Mouse (Mus musculus) cerebellum, adult 11 months (tissue): ENCODE results near the gene Hoxb1.

Experiments
- DNase-seq: peaks from one replicate; pipeline ENCODE4 v3.0.0; 2022

Gene Hoxb1

DNA sequence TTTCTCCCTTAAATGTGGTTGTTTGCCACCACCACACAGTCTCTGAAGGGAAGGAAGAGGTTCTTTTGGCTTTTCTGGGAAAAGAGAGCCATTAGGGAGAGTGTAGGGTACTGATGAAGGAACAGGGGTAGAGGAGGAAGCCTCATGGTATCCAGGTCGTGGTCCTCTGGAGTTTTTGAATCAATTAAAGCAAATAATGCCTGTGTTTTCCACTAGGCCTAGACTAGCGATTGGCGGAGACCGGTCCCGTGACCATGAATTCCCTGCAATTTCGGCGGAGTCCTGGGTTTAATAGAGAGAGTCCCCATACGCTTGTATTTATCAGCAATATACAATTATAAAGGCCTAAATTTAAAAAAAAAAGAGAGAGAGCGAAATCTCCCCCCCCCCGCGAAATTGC is 14.2 kb upstream of the Hoxb1 start:
- DNase-seq = no peak

DNA sequence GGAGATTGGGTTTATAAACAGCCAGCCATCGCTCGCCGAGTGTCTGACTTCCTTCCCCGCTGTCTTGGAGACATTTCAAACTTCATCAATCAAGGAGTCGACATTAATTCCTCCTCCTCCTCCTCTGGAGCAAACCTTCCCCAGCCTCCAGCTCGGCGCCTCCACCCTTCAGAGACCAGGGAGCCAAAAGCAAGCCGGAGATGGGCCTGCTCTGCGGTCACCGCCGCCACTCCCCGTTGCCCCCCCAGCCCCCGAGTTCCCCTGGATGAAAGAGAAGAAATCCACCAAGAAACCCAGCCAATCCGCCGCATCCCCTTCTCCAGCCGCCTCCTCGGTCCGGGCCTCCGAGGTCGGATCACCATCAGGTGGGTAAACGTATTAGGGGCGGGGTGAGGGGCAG is 13.7 kb upstream of the Hoxb1 start:
- no peak for DNase-seq

DNA sequence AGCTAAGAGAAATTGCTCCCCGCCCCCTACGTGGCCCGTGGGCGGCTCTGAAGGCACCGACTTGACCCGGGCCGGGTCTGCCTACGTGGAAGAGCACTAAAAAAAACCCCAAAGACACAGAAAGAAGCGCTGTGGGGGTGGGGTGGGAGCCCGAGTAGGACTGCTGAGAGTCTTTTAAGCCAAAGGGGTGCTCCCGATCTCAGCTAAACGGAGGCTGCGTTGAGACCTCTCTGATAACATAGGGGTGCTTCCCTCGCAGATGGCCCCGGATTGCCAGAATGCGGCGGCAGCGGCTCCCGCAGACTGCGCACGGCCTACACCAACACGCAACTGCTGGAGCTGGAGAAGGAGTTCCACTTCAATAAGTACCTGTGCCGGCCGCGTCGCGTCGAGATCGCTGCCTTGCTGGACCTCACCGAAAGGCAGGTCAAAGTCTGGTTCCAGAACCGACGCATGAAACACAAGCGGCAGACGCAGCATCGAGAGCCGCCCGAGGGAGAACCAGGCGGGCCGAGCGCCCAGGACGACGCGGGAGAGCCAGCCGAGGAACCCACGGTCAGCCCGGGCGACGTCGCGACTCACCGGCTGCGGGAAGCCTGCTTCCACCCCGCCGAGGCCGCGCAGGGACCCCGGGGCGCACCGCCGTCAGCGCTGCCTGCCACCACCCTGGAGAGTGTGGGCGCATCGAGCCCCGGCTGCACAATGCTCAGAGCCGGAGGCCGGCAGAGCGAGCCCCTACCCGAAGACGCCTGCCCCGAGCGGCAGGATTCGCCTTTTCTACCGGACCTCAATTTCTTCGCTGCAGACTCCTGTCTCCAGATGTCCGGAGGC is 12.6 kb upstream of the Hoxb1 start:
- no peak for DNase-seq

DNA sequence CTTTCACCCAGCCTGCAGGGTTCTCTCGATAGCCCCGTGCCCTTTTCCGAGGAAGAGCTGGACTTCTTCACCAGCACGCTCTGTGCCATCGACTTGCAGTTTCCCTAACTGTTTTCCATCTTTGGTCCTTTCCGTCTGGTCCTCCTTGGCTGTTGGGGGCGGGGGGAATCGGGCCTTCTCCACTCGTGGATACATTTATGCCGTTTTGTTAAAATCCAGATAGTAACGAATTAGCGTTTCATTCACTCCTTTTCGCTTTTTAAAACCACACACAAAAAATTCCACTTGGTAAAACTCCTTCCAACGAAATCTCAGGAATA is 12.1 kb upstream of the Hoxb1 start:
- DNase-seq = no peak

DNA sequence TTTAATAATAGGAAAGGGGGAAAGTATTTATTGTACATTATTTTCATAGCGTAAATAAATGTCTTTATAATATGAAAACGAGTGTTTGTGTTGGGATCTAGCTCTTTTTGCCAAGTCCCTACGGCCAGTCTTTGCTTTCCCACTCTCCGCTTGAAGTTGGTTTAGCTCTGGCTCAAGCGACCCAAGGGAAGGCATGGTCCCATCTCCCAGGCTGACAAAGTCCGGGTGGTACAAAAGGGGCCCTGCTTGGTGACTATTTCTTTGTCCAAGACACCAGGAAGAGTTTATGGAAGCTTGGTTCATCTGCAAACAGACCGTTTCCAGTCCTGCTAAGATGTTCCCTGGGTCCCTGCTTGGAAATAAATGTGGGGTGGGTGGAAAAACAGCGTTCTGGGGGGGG is 11.6 kb upstream of the Hoxb1 start:
- DNase-seq = no peak

DNA sequence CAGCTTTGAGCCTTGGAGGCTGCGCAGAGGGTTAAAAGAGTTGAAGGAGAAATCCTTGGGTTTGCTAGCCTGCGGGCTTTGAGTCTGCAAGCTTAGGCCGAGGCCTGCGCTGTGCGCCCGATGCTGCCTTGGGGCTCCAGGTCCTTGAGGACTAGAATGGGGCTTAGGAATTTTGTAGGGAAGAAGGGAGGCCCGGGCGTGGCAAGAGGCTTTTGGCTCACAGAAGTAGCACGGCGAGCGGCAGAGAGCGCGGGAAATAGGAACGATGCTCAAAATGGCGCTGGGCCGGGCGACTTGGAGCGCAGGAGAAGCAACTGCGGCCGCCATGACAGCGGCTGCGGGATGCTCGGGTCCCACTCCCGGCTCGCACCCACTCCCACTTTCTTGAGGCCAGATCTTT is 11.2 kb upstream of the Hoxb1 start:
- no peak for DNase-seq

DNA sequence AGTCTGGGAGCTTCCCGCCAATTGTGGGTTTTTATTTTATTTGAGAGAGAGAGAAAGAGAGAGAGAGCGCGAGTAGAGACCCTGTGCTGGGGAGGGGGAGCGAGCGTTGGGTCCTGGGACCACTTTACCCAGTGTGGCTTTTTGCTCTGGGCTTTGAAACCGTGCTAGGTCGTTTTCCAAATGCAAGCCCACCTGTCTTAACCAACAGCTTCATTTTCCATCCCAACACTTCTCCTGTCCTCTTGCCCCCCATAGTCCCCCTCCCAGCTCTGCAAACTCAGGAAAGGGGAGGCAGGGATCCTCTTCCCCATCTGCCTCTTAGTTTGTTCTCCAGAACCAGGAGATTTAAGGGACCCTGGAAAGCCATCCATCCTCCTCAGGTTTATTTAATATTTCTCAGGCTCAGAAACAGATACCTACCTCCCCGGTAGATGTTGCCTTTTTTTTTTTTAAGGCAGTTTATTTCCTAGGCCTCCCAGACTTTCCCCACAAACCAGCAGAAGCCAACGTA is 10.7 kb upstream of the Hoxb1 start:
- DNase-seq = no peak

DNA sequence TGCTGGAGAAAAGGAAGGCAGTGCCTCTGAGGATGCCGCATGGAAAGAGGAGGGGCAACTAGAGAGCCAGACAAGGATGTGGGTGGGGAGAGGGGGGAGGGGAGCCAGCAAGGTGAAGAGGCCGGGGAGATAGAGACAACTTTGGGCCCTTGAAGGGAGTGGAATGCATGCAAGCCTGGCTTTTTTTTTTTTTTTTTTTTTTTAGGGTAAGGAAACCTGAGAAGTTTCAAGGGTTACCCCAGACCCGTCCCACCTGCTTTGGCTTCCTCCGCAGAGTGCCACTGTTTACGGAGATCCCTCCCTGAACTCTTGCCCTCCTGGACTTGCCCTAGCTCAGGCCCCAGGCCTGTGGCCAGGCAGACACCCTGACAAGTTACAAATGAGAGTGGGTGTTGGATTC is 1.7 kb upstream of the Hoxb1 start:
- no peak for DNase-seq

DNA sequence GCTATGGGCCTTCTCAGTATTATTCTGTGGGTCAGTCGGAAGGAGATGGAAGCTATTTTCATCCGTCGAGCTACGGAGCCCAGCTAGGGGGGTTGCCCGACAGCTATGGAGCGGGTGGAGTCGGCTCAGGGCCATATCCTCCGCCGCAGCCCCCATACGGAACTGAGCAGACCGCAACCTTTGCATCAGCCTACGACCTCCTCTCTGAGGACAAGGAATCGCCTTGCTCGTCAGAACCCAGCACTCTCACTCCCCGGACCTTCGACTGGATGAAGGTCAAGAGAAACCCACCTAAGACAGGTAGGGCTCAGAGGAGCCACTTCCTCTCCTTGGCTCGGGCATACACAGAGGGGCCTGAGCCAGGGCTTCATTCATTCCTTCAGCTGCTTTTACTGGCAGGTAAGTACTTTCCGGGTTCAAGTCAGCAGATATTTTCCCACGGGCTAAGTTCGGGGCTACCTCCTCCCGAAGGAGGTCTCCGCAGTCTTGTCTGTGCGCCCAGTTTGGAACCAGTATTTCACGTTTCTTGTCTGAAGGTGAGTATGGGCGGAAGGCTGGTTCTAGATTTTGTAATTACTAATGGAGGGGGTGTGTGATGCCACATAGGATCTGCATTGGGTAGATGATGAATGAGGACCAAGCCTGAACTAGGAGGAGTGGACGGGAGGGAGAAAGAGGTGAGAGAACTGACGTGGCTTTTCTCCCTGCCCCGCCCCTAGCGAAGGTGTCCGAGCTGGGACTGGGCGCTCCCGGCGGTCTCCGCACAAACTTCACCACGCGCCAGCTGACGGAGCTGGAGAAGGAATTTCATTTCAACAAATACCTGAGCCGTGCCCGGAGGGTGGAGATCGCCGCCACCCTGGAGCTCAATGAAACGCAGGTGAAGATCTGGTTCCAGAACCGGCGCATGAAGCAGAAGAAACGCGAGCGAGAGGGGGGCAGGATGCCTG is 815 bp downstream of the Hoxb1 start:
- no peak for DNase-seq

DNA sequence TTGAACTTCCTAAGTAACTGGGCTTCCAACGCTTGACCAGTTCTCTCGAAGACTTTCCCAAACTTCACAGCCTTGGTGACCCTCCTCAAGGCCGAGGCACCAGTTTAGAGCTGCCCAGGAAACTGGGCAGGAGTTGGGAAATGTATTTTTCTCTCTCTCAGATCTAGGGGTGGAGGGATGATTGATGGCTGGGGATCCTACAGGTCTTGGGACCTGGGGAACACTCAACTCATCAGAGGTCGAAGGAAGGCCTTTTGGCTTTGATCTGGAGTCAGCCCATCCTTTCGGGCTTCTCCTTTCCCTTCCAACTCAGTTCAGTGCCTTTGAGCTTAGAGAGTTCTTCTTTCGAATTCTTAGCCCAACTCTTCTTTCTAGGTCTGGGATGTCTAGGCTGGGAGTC is 1.6 kb downstream of the Hoxb1 start:
- DNase-seq = no peak

DNA sequence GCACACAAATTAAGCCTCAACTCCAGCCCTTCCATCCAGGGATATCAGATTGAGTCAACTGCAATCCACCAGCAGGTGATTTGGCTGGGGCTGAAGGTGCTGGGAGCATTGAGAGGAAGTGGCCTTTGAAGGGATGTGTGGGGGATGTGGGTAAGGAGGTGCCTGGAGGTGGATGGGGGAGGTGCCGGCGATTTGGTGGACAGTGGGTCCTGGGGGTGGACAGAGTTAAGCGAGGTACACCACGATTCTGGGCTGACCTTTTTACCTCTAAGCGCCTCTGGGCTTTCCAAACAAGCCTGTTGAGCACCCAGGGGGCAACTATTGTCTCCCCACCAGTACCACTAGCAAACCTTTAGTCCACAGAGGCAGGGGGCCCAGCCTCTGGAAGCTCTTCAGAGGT is 3.1 kb downstream of the Hoxb1 start:
- DNase-seq = no peak

DNA sequence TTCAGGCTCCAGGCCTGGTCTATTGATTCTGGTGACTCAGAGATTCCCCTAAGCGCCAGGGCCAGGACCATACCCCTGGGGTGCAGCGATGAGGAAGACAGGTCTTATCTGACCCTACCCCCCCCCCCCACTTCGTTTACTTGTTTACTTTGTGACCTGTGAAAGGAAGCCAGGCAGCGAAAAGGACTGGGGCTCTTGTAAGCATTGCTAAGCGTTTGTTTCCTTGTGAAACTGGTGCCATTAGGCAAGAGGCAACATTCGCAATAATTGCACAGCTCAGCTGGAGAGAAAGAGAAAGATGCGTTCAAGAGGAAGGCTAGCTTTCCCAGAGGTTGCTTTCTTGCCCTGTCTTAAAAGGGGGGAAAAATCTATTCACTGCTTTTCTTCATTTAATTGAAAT is 3.6 kb downstream of the Hoxb1 start:
- DNase-seq = no peak

DNA sequence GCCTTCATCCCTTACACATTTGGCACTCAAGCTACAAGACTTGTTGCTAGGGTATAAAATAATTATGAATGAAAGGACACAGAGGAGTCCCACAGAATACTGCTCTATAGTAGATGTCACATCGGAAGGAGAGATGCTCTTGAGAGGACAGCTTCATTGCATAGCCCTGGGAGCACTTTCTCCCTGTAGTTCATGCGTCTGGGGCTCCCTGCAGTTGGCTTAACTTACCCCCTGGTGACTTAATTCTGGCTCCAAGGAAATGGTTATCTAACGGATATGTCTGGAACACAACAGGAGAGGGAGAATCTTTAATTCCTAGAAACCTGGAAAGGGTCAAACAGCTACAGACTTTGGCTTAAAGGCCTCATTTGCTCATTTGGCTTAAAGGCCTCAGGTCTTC is 6.2 kb downstream of the Hoxb1 start:
- no peak for DNase-seq

DNA sequence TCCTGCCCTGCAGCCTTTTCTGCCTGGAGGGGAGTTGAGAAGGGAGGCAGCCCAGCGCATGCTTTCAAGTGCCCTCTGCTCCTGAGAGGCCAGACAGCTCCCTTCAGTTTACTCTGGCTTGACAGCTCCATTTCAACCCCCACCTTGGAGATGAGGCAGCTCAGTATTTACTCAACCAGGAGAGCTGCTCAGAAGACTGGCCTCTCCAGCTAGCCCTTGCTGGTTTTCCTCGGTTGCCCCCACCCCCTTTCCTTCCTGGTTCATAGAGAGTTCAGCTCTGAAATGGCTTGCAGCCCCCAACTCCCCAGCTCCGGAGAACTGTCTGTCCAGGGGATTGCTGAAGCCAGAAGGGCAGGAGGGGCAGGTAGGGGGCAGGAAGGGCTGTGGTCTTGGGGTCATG is 7.0 kb downstream of the Hoxb1 start:
- DNase-seq = no peak

DNA sequence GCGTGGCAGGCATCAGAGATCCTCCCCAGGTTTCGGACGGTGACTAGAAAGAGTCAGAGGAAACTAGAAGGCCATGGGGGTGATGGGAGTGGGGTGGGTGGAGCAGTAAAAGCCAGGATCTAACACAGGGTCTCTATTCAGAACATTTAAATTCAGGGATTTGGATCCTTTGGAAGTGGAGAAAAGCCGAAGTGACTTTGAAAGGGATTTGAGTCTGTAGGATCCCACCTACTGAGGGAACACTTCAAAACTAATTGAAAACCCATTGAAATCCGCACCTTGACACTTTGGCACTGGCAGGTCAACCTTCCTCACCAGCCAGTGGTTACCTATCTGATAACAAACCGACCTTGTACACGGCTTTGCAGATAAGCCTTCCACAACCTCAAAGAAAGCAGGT is 9.3 kb downstream of the Hoxb1 start:
- no peak for DNase-seq

DNA sequence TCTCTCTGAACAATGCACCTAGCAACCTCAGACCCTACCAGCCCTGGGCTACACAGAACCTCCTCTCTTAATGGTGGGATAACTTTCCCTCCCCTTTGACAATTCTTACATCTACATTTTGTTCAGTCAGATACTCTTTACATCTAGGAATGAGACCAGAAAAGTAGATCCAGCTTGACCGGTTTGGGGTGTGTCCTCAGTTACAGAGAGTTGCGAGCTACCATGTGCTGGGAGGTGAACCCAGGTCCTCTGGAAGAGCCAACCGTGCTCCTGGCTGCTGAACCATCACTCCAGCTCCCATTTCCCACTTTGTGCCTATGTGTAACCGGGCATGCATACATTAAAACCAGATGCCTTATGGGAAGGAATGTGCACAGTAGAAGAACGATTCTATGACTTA is 17.8 kb downstream of the Hoxb1 start:
- no peak for DNase-seq

DNA sequence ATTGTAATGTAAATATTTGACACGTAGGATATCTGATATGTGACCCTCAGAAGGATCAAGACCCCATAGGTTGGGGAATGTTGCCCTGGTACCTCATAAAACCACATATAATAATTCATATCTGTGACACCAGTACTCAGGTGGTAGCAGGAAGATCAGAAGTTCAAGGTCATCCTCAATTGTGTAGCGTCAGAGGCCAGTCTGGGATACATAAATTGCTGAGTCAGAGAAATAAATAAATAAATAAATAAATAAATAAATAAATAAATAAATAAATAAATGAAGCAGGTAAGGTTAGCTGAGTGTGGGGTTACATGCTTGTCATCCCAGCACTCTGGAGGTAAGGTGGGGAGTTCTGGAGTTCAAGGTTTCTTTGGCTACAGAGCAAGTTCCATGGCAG is 22.1 kb downstream of the Hoxb1 start:
- no peak for DNase-seq

DNA sequence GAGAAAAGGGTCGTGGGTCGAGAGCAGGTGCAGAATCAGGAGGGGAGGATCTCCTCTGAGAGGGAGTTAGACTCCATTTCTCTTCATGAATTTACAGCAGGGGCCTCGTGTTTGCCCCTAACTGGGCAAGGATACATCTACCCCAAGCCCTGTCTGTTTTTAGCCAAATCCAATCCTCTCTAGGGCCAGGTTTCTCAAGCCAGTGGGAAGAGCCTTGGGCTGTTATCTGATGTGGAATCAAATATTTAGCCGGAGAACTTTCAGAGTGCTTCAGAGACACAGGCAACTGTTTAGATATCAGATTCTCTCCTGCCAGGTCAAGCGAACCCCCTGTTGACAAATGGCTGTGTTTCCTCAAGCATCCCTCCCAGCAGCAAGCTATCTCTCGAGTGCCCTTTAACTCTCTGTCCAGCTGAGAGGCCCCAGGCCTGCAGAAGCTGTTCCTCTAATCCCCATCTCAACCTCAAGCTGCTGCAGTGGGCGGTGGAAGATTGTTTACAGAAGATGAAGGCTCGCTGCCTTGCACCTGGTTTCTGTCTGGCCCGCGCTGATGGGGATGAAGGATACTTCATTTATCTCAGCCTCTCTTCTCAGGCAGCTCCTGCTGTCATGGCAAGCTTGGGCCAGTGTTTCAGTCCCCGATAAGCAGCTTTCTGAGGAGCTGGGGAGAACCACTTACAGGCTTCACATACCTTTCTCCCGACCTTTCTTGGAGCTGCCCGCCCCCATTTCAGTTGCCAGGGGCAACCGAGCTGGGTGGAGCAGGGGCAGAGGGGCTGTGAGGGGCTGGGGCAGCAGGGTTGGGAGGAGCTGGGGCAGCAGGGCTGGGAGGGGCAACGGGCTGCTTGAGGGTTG is 31.4 kb downstream of the Hoxb1 start:
- no peak for DNase-seq

DNA sequence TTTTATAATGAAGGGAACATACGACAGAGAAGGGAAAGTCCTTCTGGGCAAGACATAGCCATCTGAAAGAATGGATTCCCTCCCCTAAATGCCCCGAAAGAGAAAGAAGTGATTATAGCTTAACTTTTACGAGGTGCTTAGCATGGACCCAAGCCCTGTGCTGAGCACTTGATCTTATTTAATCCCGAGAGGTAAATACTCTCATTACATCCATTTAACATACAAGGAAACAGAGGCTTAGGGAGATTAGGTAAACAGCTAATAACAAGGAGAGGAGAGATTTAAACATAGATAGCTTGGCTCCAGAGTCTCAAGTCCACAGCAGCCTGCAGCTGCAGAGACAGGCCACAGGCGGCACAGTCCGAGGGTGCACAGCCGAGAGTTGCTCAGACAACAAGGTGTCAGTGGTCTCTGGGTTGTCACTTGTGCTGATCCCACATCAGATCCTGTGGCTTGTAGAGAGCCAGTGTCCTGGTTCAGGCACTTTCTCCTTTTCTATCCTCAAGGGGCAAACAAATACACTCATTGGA is 32.3 kb downstream of the Hoxb1 start:
- no peak for DNase-seq

DNA sequence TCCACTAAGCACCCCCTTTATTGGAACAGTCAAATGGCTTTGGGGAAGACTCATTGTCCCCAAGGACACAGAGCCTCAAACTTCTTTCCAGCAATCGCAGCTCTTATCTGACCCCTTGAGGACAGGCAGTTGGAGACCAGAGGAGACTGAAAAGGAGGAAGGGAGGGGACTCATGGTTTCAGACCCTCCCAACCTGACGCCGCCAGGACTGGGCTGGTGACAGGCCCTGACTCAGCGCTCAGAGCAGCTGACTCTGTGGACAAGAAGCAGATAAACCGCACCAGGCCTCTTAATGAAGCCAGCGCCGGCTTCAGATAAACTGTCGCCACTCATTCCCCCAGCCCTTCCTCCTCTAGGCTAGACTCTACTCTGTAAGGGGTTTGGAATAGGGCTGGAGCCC is 34.4 kb downstream of the Hoxb1 start:
- DNase-seq = no peak

DNA sequence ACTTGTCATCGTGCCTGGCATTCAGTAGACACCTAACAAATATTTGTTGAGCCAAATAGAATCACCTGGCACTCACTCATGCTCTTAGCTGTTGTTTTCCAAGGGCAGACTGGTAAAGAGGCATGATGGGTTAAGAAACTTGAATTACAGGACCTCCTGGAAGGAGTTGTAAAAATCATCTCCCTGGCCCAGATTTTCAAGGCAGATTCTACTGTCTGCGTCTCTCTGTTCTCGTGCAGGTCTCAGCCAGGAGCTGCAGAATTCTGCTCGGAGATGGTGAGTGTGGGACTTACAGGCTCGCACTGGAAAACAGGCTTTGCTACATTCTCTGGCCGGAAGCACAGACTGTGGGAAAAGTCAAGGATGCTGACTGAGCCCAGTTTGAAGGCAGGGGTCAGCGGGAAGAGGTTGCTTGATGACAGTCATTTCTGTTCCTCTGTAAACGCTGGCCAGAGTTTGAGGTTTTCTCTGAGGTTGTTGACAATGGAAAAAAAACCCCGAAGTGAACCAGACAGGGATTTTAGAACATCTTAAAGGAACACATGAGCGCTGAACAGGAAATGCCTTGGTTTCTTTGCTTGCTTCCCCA is 38.6 kb downstream of the Hoxb1 start:
- no peak for DNase-seq

DNA sequence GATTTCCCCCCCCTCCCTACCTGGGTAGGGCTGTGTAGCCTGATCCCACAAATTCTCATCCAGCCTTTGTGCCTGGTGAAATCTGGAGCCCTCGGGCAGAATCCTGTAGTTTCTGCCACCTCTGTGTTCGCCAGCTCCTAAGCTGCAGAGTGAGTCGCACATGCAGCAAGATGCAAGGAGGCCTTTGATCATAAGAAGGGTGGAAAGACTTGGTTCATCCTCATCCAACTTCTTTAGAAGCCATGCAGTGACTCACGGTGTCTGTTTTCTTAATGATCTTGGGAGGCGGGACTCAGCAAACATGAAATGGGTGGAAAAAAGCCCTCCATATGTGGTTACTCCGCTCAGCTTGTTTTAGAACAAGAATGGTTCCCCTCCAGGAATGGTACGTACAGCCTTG is 39.3 kb downstream of the Hoxb1 start:
- no peak for DNase-seq

DNA sequence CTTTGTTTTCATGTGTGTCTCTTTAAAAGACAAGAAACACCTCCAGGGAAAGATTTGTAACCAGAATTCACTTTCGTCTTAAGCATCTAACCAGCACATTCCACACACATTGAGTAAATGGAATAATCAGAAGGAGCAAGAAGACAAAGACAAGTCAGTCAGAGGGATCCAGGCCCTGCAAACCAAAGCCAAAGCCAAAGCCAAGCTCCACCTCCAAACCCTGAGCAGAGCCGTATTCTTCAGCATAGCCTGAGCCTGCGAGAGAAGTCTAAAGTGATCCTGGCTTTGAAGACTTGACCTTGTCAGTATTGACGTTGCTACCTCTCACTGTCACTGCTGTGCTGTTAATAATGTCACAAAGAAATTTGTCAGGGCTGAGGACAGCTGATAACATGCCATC is 40.0 kb downstream of the Hoxb1 start:
- DNase-seq = no peak
